Mouse (Mus musculus): ENCODE results near the gene Slc15a5.

Slc15a5 gene

GRCm38 (mm10) chr6:137956783-137957429 lies 122.8 kb downstream of the Slc15a5 start:
- 30% methylated on average over 17 of the region's 17 CpGs for WGBS

- WGBS, result 52% methylated on average over 10 of the region's 10 CpGs
Measured at GRCm38 (mm10) chr6:137946520-137946919, 133.2 kb downstream of the Slc15a5 start.

- WGBS, result 82% methylated on average over 12 of the region's 12 CpGs
Measured at GRCm38 (mm10) chr6:137940374-137941218, 139.1 kb downstream of the Slc15a5 start.

GRCm38 (mm10) chr6:137937541-137937940 lies 142.2 kb downstream of the Slc15a5 start:
- WGBS, result 95% methylated on average over 5 of the region's 5 CpGs

GRCm38 (mm10) chr6:137936268-137936667 lies 143.4 kb downstream of the Slc15a5 start:
- 83% methylated on average over 1 of the region's 1 CpGs for WGBS

- WGBS, result 58% methylated on average over 7 of the region's 7 CpGs
Measured at GRCm38 (mm10) chr6:137935857-137936256, 143.9 kb downstream of the Slc15a5 start.

- 14% methylated on average over 8 of the region's 8 CpGs for WGBS
Measured at GRCm38 (mm10) chr6:137935341-137935740, 144.4 kb downstream of the Slc15a5 start.

GRCm38 (mm10) chr6:137934545-137935298 lies 145.0 kb downstream of the Slc15a5 start:
- 32% methylated on average over 3 of the region's 3 CpGs for WGBS

Measured in cerebral cortex, adult 2 months (tissue).